ENCODE assay signal across 9 mouse cellular contexts in genomic region chr6:129088161-129088560, GRCm38 (mm10). TPM values are rescaled to one million over a fixed set of nuclear protein-coding genes. Genes with fewer than 3 reads are reported as not detected.
DNase-seq lines count a peak whose midpoint lies in the region; ATAC-seq lines count a peak whose summit lies in the region.
"Had no signal": no experiment of that assay in that cellular context is flagged by ENCODE, and none has a peak within 500 bp of the region (broad histone marks: within the 10 kb centered on the region; RNA-seq: fewer than 3 reads in every experiment).

No protein-coding gene starts in this region.

- no peak for ATAC-seq in cerebellum, adult (ENCODE audit: insufficient number of reproducible peaks, low FRiP score, low TSS enrichment)
- ATAC-seq in erythroblast, adult 5-6 weeks (replicated peaks; ENCODE audit: low FRiP score, poor library complexity, severe bottlenecking): no peak

- intact Hi-C loops in gastrocnemius, postnatal 14 days (cut with DNase I; ENCODE audit: low total_unique reads): no loop called here

- DNase-seq in gastrocnemius, postnatal 14 days: peak; percentile 16
- DNase-seq in gastrocnemius, adult 8-10 months (ENCODE audit: low spot score in 2 of 2): no peak
- peak; percentile 6 to 36 for DNase-seq in right cerebral cortex, adult 2 months (ENCODE audit: low spot score in 2 of 2)
- DNase-seq in right cerebral cortex, adult 18-20 months: no peak
- peak; percentile 56 for DNase-seq in kidney, postnatal 14 days
- peak; percentile 54 for DNase-seq in thymus, postnatal 25 days

RNA-seq across cellular contexts. Expression of gene Clec2e, which starts 12.6 kb away (rescaled TPM):
- under 1 TPM; 0.25 to 0.35 TPM for total RNA-seq in gastrocnemius, postnatal 14 days (2021)
- under 1 TPM; 0.29 to 0.75 (median 0.37) TPM for total RNA-seq in gastrocnemius, adult 8-10 months (2022)
- total RNA-seq in erythroblast, adult 5-6 weeks (2015; ENCODE audit: low replicate concordance): not detected in 2 replicates
- total RNA-seq in erythroblast, adult 5-6 weeks (2017; ENCODE audit: low replicate concordance): not detected in 2 replicates
- total RNA-seq: layer of hippocampus, postnatal 14 days had no signal

RNA-seq across cellular contexts. Expression of gene Klrb1f, which starts 42.5 kb away (rescaled TPM):
- not detected for total RNA-seq in gastrocnemius, postnatal 14 days (2021)
- total RNA-seq in gastrocnemius, adult 8-10 months (2022): not detected
- 5.2 and 12.3 TPM in 2 replicates for total RNA-seq in erythroblast, adult 5-6 weeks (2015; ENCODE audit: low replicate concordance)
- 0.84 and 2.5 TPM in 2 replicates for total RNA-seq in erythroblast, adult 5-6 weeks (2017; ENCODE audit: low replicate concordance)
- total RNA-seq: layer of hippocampus, postnatal 14 days had no signal

Comparison
In these comparisons a context has a peak if more than half of its experiments do, and no peak if none do; other contexts are left out.
1. DNase-seq: peak in gastrocnemius, postnatal 14 days (single experiment), right cerebral cortex, adult 2 months (2 of 2), kidney, postnatal 14 days (single experiment) and thymus, postnatal 25 days (single experiment); none in gastrocnemius, adult 8-10 months (0 of 2) and right cerebral cortex, adult 18-20 months (single experiment).